Mouse (Mus musculus): ENCODE results near the gene Clcf1.

Clcf1 gene

GRCm38 (mm10) chr19:4255583-4256162, 41.6 kb downstream of the Clcf1 start:
- DNase-seq (ENCODE audit: low read depth): peak; percentile 70

GRCm38 (mm10) chr19:4257216-4257896, 43.3 kb downstream of the Clcf1 start:
- DNase-seq (ENCODE audit: low read depth): peak; percentile 98

- DNase-seq (ENCODE audit: low read depth): no peak
Measured at GRCm38 (mm10) chr19:4257897-4258252, 43.8 kb downstream of the Clcf1 start.

GRCm38 (mm10) chr19:4261038-4261698, 47.1 kb downstream of the Clcf1 start:
- DNase-seq (ENCODE audit: low read depth): peak; percentile 68

GRCm38 (mm10) chr19:4262756-4263155, 48.7 kb downstream of the Clcf1 start:
- DNase-seq (ENCODE audit: low read depth): no peak

- no peak for DNase-seq (ENCODE audit: low read depth)
Measured at GRCm38 (mm10) chr19:4263702-4264101, 49.7 kb downstream of the Clcf1 start.

- DNase-seq (ENCODE audit: low read depth): no peak
Measured at GRCm38 (mm10) chr19:4264171-4264780, 50.2 kb downstream of the Clcf1 start.

GRCm38 (mm10) chr19:4265956-4266355, 51.9 kb downstream of the Clcf1 start:
- no peak for DNase-seq (ENCODE audit: low read depth)

- DNase-seq (ENCODE audit: low read depth): peak; percentile 87
Measured at GRCm38 (mm10) chr19:4268566-4269361, 54.7 kb downstream of the Clcf1 start, which contains the start of gene Ssh3. Gene Ssh3, minus strand, starts transcription at chr19:4269180.

GRCm38 (mm10) chr19:4270187-4270586, 56.1 kb downstream of the Clcf1 start:
- DNase-seq (ENCODE audit: low read depth): no peak

GRCm38 (mm10) chr19:4270972-4271371, 56.9 kb downstream of the Clcf1 start:
- DNase-seq (ENCODE audit: low read depth): no peak
